Mouse (Mus musculus) cerebellum, adult 9-11 months (tissue): ENCODE results near the gene Arsb.

Experiments used
- DNase-seq: peaks from one replicate; pipeline ENCODE4 v3.0.0; 2022

The Arsb gene

GRCm38 (mm10) chr13:93771588-93772278, at the start of gene Arsb:
TSS of gene Arsb (plus strand) at chr13:93771630.
- DNase-seq = peak; percentile 92

DNA sequence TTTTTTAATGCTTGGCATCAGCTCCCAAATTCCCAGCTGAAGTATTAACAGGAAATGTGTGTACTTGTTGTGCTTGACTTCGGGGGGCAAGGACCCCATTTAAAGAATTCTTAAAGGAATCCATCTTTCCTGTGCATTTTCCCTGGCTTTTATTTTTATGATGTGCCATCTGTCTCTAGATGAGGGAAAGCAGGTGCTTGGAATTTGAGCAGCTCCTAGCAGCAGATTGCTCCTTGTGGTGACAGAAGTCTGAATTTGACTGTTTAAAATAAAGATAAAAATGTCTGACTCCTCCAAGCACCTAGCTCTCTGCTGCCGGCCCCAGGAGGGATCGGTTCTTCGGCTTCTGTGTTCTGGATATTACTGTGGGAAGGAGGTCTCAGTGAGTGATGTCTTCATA, 49.5 kb upstream of the Arsb start:
- peak; percentile 24 for DNase-seq

DNA sequence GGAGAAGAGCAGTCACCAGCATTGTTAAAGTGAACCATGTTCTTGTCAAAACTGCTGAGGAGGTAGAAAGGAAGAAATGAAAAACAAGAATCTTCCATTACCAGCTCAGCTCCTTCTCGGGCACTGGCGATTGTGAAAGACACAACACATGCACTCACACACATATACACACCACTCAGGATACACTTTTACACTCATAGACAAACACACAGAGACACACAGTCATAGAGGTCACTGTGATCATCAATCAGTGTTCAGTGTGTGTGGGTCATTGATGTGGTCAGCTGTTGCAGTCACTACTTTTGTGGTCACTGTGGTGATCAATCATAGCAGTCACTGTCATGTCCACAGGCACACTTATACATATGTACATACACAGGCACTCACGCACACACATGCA, 48.0 kb upstream of the Arsb start:
- DNase-seq = no peak

GRCm38 (mm10) chr13:93724206-93724605, 47.2 kb upstream of the Arsb start:
- no peak for DNase-seq

DNA sequence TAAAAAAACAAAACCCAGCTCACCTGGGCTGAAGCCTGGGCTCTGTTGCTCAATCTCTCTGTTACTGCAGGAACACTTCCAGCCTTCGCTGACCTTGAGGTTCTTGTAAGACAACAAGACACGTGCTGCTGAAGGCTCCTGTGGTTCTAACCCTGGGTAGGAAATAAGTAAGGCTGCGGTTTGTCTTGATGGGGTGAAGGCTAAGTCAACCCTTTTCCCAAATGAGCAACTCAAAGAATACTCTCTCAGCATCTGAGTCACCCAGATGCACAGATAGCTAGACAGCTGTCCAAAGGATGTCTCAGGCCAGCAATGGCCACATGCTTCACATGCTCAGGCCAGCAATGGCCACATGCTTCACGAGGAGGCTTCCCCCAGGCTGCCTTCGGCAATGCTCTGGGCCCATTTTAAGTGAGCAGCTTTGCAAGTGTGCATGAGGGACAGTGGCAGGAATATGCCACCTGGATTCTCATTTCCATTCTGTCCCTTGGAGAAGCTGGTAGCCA, 36.2 kb upstream of the Arsb start:
- no peak for DNase-seq

DNA sequence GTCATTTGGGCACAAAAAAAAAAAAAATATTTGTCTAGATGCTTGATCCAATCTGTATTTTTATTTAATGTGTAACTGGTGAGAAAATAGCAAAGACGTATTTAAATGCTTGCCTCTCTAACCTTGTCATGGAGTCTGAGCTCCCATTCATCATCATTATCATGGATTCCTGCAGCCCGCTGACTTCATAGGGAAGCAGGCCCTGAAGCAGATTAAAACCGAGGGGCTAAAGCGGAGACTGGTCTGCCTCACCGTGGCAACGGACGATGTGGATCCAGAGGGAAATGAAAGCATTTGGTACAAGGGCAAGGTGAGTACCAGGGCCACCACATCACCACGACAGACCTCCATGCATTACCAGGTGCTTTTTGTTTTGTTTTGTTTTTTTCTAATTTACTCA, 27.3 kb upstream of the Arsb start:
- DNase-seq = no peak

DNA sequence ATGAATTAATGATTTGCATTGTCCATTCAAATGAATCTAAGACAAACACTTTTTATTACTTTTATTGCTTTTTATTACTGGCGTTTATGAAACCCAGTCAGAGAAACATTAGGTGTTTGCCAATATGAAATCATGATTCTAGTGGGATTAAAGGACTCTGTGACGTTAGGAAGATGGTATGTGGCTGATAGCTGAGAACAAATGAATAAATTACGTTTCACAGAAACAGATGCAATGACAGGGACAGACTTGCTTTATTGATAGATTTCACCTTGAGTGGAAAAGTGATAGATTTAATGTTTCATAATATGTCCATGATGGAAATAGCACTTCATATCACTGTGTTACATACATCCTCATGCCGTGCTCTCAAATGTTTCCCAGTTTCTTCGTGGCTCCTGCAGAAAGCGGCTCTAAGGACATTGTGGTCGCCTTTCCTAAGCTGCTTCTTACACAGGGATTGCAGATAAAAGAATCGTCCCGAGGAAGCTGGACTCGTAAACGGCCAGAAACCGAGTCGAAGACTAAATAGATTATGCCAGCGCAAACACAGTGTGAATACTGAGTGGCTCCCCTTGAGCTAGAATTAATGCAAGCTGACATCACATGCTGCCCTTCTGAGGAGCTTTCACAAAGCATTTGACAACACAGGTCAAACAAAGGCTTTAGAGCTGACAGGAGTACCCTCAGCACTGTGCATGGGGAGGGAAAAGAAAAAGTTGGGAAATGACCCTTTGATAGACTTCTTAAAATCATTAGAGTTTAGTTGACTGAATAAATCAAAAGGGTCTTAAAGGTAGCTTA, 18.6 kb upstream of the Arsb start:
- no peak for DNase-seq

DNA sequence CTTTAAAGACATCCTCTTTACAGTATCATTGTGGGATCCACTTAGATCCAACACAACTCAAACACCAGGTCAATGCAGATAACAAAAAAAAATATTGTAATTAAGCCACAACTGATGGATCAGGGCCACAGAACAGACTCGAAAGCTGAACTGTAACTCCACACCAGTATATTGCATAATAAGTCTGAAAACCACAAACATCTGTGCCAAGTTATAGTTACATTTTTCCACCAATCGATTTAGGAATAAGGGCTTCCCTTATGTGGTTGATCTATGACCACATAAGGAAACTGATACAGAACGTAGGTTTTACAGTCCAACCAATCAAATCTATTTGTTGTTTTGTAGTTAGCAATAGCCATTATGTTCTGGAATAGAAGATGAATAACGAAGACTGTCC, 16.3 kb upstream of the Arsb start:
- no peak for DNase-seq

- no peak for DNase-seq
Measured at GRCm38 (mm10) chr13:93756674-93757073, 14.8 kb upstream of the Arsb start.

- no peak for DNase-seq
Measured at GRCm38 (mm10) chr13:93757514-93757913, 13.9 kb upstream of the Arsb start.

DNA sequence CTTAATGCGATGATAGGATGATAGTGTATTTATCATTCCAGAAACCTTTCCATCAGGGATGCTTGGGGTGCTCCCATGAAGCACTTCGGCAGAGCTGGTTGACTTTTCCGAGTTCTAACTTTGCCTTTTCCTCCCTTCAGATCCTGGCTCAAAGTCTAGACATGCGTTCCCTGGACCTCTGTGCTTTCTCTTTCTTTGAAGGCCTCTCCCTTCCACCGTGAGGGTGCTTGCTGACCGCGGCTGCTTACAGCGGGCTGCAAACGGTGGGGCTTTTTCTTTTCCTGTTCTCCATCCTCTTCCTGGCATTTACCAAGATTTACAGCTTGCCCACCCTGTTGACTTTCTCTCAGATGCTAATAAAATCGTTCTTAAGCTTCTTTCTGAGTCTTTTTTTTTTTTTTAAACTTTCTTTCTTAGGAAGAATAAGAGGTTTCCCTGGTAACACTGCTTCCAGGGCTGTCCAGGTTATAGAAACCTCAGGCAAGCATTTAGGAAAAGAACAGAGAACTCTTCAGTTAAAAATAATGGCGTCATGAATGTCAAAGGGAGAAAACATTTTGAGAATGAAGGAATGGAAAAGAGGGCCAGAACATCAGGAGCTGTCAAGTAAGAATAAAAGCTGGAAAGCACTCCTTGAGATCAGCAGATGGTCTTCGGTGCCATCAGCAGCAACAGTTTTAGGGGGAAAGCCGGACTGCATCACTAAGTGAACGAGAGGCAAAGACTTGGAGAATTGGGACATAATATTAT, 13.1 kb upstream of the Arsb start:
- DNase-seq = no peak

DNA sequence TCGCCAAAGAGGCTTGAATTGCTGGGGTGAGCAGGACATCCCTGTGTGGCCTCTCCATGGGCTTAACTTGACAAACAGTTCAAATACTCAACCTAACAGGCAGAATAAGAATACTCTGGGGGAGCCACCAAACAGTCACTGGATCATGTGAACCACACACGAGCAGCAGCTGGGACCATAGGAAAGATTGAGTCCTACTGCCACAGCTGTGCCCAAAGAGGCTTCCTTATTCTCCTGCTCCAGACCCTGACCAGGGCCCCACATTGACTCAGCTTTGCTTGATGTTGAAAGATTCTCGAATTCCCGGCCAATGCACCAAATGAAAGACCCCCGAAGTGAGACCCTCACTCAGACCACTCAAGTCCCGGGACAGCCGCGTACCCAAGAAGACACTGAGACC, 9.6 kb upstream of the Arsb start:
- no peak for DNase-seq

GRCm38 (mm10) chr13:93762879-93763278, 8.6 kb upstream of the Arsb start:
- DNase-seq = no peak

GRCm38 (mm10) chr13:93764321-93764973, 7.0 kb upstream of the Arsb start:
- DNase-seq = no peak

- no peak for DNase-seq
Measured at GRCm38 (mm10) chr13:93771031-93771587, 321 bp upstream of the Arsb start.

DNA sequence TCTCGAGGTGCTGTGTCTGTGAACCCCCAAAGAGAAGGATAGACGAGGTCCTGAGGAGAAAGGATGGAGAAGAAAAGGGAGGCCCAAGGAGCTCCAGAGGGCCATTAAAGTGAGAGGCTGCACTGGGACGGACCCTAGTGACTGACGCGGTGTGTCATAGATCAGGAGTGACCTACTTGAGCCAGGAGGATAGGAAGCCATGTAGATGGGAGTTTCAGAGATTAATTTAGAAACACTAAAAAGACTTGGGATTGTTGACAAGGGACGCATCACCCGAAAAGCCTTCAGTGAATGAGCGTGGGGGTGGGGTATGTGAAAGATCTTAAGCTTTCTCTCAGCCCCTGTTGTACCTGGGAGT, 828 bp downstream of the Arsb start:
- DNase-seq = no peak

DNA sequence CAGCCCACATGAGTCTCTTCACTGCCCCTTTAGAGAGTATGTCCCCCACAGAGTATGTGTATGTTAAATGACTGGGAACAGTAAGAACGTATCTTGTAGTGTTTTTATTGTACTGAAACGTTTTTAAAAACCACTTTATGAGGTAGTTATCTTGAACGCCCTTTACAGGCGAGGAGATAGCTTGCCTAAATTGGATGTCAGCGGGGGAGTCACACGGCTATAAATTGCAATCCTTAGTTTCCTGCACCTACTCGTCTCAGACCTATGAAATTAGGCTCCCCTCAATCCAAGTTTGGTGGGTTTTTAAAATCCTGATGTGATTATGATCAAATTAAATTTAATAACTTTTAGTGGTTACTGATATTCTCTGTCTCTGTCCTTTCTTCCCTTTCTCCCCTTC, 1.4 kb downstream of the Arsb start:
- DNase-seq = no peak

DNA sequence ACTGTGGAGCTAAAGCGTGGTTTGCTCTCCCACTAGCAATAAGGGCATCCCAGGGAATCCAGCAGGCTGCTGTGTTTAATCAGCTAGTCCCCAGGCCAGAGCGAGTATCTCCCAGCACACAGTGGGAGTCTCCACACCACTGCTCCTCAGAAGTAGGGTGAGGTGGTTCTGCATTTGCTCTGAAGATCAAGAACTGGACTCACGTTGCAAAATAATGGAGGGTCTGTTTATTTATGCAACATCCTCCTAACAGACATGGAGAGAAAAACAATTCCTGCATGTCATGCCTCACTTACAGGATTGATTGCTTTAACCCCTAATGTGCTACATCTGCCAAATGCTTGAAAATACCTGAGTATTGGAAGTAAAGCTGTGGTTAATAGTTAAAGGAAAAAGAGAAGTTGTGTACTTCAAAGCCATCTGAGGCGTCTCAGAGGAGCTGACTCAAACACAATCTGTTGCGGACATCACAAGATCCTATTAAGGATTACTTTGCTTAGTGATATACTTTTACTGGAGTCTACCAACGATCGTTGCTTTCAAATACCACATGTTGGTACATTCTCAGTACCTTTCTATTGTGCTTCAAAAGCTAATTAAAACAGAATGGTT, 2.4 kb downstream of the Arsb start:
- DNase-seq = no peak

GRCm38 (mm10) chr13:93782823-93783222, 11.4 kb downstream of the Arsb start:
- DNase-seq = no peak

- DNase-seq = no peak
Measured at GRCm38 (mm10) chr13:93785329-93785728, 13.9 kb downstream of the Arsb start.

- peak; percentile 66 for DNase-seq
Measured at GRCm38 (mm10) chr13:93786051-93786450, 14.6 kb downstream of the Arsb start.

- DNase-seq = peak; percentile 69
Measured at GRCm38 (mm10) chr13:93787647-93788046, 16.2 kb downstream of the Arsb start.
